Mouse (Mus musculus) neural tube, embryonic 14.5 days (tissue): ENCODE measurements around the gene Ptprs. TPM values are rescaled to one million over a fixed set of nuclear protein-coding genes. Genes with fewer than 3 reads are reported as not detected.

ENCODE experiments used
- ATAC-seq: fragments of 200-750 bp; cut with Nextera tagmentation; 2 replicates; pipeline ENCODE4 v1.8.0; 2017; ENCODE audit warnings: low read depth, mild to moderate bottlenecking, moderate TSS enrichment, moderate library complexity
- H3K27ac ChIP-seq: fragments of 300-500 bp; sonication (generic); 2 replicates; pipeline ENCODE4 v1.5.1; 2014; ENCODE audit warnings: low read depth, mild to moderate bottlenecking, control low read depth, low read length, moderate library complexity, mixed read lengths
- H3K27me3 ChIP-seq: fragments of 300-500 bp; sonication (generic); 2 replicates; pipeline ENCODE4 v1.6.1; 2014; ENCODE audit warnings: low read length; ENCODE audit not compliant: control insufficient read depth, insufficient read depth
- H3K36me3 ChIP-seq: fragments of 300-500 bp; sonication (generic); 2 replicates; pipeline ENCODE4 v1.6.1; 2014; ENCODE audit warnings: low read length, mixed read lengths; ENCODE audit not compliant: control insufficient read depth, insufficient read depth
- H3K4me1 ChIP-seq: fragments of 300-500 bp; sonication (generic); 2 replicates; pipeline ENCODE4 v1.6.1; 2014; ENCODE audit warnings: low read length; ENCODE audit not compliant: control insufficient read depth, insufficient read depth
- H3K4me2 ChIP-seq: fragments of 300-500 bp; sonication (generic); 2 replicates; pipeline ENCODE4 v1.6.1; 2014; ENCODE audit warnings: mild to moderate bottlenecking, low read depth, low read length, control low read depth
- H3K4me3 ChIP-seq: fragments of 300-500 bp; sonication (generic); 2 replicates; pipeline ENCODE4 v1.5.1; 2014; ENCODE audit warnings: low read depth, low read length, control low read depth, mixed read lengths
- H3K9ac ChIP-seq: fragments of 300-500 bp; sonication (generic); replicated peaks from 2 replicates; pipeline ENCODE4 v1.6.1; 2014; ENCODE audit warnings: low read depth, mild to moderate bottlenecking, control low read depth, low read length, mixed read lengths
- H3K9me3 ChIP-seq: fragments of 300-500 bp; sonication (generic); 2 replicates; pipeline ENCODE4 v1.6.1; 2016; ENCODE audit warnings: low read length; ENCODE audit not compliant: control insufficient read depth
- WGBS: fragments of 180-500 bp; shearing (Covaris S2); extraction: QIAGEN DNeasy Blood & Tissue Kit; methylation state at CpG from one replicate; pipeline ENCODE4 v1.1.7; 2014; 5-methylcytosine and 5-hydroxymethylcytosine counted together
- polyA plus RNA-seq: library from polyadenylated mRNA; unstranded; fragments of >200 nt; fragmentation: Nextera tagmentation; extraction: Ambion mirVana; gene quantifications from 2 replicates; pipeline ENCODE4 v1.2.1, GENCODE M21; 2014

Ptprs gene
- polyA plus RNA-seq, 1 experiment from 2014 or later: 266 TPM

GRCm38 (mm10) chr17:56479358-56479757 lies 3.1 kb upstream of the Ptprs start:
- no peak overlapping the region for H3K9ac ChIP-seq
- no peak overlapping the region for H3K27ac ChIP-seq
- H3K4me1 ChIP-seq: no peaks in the 10 kb centered on the region
- H3K4me2 ChIP-seq: no peak overlapping the region
- ATAC-seq: no peak
- WGBS: 15% methylated on average over 6 of the region's 6 CpGs
- no peak overlapping the region for H3K4me3 ChIP-seq
- no peaks in the 10 kb centered on the region for H3K9me3 ChIP-seq
- H3K27me3 ChIP-seq: peaks cover 5% of the 10 kb centered on the region; the same call in 1 of the 2 replicates
- H3K36me3 ChIP-seq: no peaks in the 10 kb centered on the region

DNA sequence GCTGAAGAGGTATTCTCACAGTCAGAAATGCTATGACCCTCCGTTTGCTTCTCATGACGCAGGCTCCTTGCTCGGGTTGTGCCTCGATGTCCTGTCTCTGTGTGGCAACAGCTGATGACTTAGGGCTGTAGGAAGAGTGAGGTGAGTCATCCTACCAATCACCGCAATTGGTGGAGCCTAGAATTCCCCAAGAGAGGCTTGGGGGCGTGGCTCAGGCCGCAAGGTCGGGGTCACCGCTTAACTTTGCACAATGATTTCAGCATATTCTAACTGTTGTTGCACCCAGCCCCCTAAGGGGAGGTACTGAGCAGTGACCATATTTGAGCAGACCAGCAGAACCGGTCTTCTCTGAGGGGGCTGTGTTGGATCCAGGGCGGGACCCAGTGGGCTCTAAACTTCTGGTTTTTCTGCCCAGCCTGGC lies 1.9 kb upstream of the Ptprs start:
- peaks cover 5% of the 10 kb centered on the region; the same call in 1 of the 2 replicates for H3K27me3 ChIP-seq

DNA sequence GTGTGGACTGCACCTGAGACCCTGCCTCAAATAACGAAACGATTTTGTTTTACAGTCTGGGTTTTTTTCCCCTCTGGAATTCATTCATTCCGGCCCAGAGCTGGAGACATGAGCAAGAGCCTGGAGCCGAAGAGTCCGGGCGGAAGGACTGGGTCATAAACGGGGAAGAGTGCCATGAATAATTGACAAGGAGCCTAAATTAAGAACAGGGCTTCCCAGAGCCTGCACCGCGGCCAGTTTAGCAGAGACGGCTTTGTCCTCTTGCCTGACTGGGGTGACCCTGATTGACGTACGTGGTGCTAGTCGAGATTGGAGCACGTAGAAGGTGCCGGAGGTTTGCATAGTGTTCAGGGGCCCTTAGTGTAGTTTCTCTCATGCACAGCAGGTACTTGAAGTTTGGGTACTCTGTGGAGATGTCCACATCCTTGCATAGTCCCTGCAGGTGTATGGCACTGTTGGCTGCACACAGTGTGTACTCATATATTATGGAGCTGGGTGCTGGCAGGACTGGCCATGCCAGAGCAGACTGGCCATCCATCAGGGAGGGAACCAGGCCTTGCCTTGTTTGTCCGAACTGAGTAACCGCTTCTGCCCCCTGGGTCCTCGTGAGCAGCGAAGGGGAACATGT lies 1.0 kb upstream of the Ptprs start:
- Histone ChIP-seq H3K4me3 (no peak overlapping the region), H3K36me3 (no peaks in the 10 kb centered on the region), H3K27ac (no peak overlapping the region), H3K9ac (no peak overlapping the region), H3K4me2 (no peak overlapping the region), H3K27me3 (peaks cover 5% of the 10 kb centered on the region; the same call in 1 of the 2 replicates), H3K4me1 (peaks cover 19% of the 10 kb centered on the region), H3K9me3 (no peaks in the 10 kb centered on the region)
- no peak for ATAC-seq
- WGBS: 68% methylated on average over 19 of the region's 19 CpGs

More for the DNA sequence above, 1.9 kb upstream of the Ptprs start:
- WGBS: 67% methylated on average over 11 of the region's 11 CpGs
- no peak overlapping the region for H3K4me3 ChIP-seq
- H3K4me1 ChIP-seq: peaks cover 10% of the 10 kb centered on the region
- no peaks in the 10 kb centered on the region for H3K36me3 ChIP-seq
- H3K9ac ChIP-seq: no peak overlapping the region
- H3K9me3 ChIP-seq: no peaks in the 10 kb centered on the region
- H3K27ac ChIP-seq: no peak overlapping the region
- no peak overlapping the region for H3K4me2 ChIP-seq
- no peak for ATAC-seq

DNA sequence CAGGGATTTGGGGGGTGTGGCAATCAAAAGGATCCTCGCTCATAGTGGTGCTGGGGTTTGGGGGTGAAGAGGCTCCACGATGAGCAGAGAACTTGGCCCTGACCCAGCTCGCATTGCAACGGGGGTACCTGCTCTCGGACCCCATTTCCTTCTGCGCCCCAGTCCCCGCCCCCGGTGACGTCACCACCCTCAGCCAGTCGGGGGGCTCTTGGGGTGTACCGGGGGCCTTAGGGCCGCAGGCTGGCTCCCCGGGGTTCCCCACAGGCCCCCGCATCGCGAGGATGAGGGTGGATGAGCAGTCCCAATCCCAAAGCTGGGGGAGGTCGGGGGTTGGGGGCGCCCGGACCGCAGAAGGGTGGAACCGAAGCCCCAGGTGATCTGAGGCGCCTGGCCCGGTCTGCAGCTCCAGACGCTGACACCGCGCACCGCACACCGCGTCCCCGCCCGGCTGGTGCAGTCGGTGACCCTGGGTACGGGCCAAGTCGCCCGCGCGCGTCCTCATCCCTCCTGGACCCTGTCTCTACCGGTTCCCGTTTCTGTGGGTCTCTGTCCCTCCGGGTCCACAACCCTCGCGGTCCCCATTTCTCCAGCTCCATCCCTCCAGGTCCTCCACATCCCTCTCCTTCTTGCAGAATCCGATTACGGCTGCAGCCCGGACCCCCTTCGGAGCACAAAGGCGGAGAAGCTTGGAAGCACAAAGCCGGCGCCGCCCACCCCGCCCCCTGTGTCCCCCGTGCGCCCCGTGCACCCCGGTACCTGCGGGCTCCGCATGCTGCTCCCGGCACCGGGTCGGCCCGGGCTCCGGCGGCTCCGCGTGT lies 490 bp downstream of the Ptprs start:
- WGBS: under 1% methylated on average over 52 of the region's 66 CpGs
- H3K4me2 ChIP-seq: peak overlapping the region; percentile 98
- H3K9me3 ChIP-seq: no peaks in the 10 kb centered on the region
- peak overlapping the region; percentile 100 for H3K9ac ChIP-seq
- peak; percentile 42 for ATAC-seq
- no peaks in the 10 kb centered on the region for H3K36me3 ChIP-seq
- peaks cover 32% of the 10 kb centered on the region for H3K4me1 ChIP-seq
- H3K27ac ChIP-seq: peak overlapping the region; percentile 98
- peaks cover 5% of the 10 kb centered on the region; the same call in 1 of the 2 replicates for H3K27me3 ChIP-seq
- H3K4me3 ChIP-seq: peak overlapping the region; percentile 62

DNA sequence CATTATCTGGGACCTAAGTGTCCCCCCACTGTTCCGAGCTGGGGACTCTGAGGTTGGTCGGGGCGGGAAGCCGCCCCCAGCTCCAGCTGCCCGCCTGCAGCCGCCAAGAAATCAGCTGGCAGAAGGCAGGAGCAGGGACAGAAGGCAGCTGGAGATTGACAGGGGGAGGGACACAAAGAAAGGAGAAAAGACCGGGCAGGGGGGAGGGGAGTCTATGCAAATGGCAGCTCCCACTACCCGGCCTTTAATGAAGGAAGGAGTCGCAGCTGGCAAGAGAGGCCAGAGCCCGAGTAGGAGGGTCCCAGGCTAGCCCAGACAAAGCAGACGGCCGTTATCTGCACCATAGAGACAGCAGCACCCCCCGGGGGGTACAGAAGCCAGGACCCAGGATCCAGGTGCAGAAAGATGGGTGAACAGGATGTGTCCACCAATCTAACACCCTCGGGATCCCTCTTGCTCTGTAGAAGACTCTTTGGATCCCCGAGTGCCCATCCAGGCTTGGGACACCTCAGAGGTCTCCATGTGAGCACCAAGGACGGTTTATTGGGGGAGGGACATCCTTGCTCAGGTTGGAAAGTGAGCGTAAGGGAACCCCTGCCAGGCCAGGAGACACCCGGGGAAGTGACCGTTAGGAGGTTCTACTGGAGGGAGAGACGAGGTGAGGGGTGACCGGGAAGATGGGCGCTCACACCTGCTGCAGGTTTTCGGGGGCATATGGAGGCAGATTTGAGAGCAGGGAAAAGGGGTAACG lies 1.3 kb downstream of the Ptprs start:
- Histone ChIP-seq H3K9me3 (no peaks in the 10 kb centered on the region), H3K27me3 (peaks cover 5% of the 10 kb centered on the region; the same call in 1 of the 2 replicates), H3K36me3 (no peaks in the 10 kb centered on the region), H3K4me1 (peaks cover 40% of the 10 kb centered on the region), H3K4me3 (peak overlapping the region; percentile 62), H3K4me2 (peak overlapping the region; percentile 98), H3K9ac (peak overlapping the region; percentile 100), H3K27ac (peak overlapping the region; percentile 98)
- WGBS: 2% methylated on average over 24 of the region's 24 CpGs
- peak; percentile 20 for ATAC-seq

DNA sequence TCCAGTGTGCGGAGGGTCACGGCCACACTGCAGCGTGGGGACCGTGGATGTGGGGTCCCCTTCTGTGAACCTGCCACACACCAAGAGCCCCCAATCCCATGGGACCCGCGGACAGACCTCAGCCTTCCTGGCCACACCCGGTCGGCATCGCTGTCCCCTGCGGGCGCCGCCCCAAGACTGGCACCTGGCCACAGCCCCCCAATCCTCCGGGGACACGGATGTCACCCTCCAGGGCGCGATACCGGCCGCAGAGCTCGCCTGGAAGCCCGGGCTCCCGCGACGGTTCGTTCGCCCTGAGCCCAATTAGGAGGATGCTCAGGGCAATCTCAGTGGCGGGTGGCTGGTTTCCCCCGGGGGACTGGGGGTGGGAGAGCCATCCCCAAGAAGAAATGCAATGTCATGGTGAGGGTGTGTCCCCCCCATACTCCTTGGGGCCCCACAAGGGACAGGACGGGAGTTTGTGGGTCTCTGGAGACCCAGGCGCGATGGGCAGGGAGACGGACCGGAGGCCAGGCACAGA lies 1.9 kb downstream of the Ptprs start:
- Histone ChIP-seq H3K9me3 (no peaks in the 10 kb centered on the region), H3K4me2 (peak overlapping the region; percentile 98), H3K4me3 (peak overlapping the region; percentile 62), H3K4me1 (peaks cover 46% of the 10 kb centered on the region), H3K27me3 (peaks cover 5% of the 10 kb centered on the region; the same call in 1 of the 2 replicates), H3K36me3 (no peaks in the 10 kb centered on the region), H3K9ac (peak overlapping the region; percentile 100), H3K27ac (peak overlapping the region; percentile 98)
- WGBS: 3% methylated on average over 32 of the region's 32 CpGs
- no peak for ATAC-seq

DNA sequence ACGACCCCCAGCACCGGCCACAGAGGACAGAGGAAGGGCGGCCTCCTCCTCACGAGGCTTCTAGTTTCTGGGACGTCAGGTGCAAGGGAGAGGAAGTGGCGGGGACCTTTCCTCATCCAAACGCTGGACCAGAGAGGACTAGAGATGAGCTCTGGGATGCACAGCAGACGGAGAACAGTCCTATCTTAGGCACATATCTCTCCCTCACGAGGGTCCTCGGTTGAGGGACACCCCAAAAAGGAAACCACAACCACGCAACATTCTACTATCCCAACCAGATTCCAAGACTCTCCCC lies 2.7 kb downstream of the Ptprs start:
- Histone ChIP-seq H3K4me3 (peak overlapping the region; percentile 62), H3K4me2 (peak overlapping the region; percentile 98), H3K9me3 (no peaks in the 10 kb centered on the region), H3K27ac (peak overlapping the region; percentile 44; the same call in 1 of the 2 replicates), H3K4me1 (peaks cover 53% of the 10 kb centered on the region), H3K27me3 (peaks cover 5% of the 10 kb centered on the region; the same call in 1 of the 2 replicates), H3K9ac (peak overlapping the region; percentile 100), H3K36me3 (no peaks in the 10 kb centered on the region)
- WGBS: 2% methylated on average over 11 of the region's 11 CpGs
- no peak for ATAC-seq

- peak; percentile 1; the same call in 1 of the 2 replicates for ATAC-seq
- Histone ChIP-seq H3K4me2 (peak overlapping the region; percentile 98), H3K4me3 (peak overlapping the region; percentile 62), H3K4me1 (peaks cover 59% of the 10 kb centered on the region), H3K27me3 (peaks cover 5% of the 10 kb centered on the region; the same call in 1 of the 2 replicates), H3K9ac (peak overlapping the region; percentile 100), H3K27ac (peak overlapping the region; percentile 44; the same call in 1 of the 2 replicates), H3K9me3 (no peaks in the 10 kb centered on the region), H3K36me3 (no peaks in the 10 kb centered on the region)
- WGBS: 2% methylated on average over 50 of the region's 50 CpGs
Measured at GRCm38 (mm10) chr17:56472733-56473610, 3.3 kb downstream of the Ptprs start.
